Mouse (Mus musculus) heart, postnatal 25 days (tissue): Measurements from ENCODE around the gene Tctn3. TPM values are rescaled to one million over a fixed set of nuclear protein-coding genes. Genes with fewer than 3 reads are reported as not detected.
"Not testable (repeated sequence)": the region's sequence is repeated elsewhere in the genome, so short reads cannot be mapped to it uniquely, and the experiment has no call there.

Experiments used
- DNase-seq: peaks from one replicate; pipeline ENCODE4 v3.0.0; 2022; ENCODE audit warnings: low spot score
- intact Hi-C: fragments of 180-260 bp; cut with DNase I; formaldehyde crosslinking; loops from one replicate; pipeline ENCODE4 v1.15.1; 2025
- total RNA-seq, 2 experiments: library from RNA; stranded (reverse); gene quantifications; 2 replicates each; pipeline ENCODE4 v1.2.3; 2021

The Tctn3 gene
- total RNA-seq, 2 experiments from 2014 or later, result 6.3 to 8.9 TPM

DNA sequence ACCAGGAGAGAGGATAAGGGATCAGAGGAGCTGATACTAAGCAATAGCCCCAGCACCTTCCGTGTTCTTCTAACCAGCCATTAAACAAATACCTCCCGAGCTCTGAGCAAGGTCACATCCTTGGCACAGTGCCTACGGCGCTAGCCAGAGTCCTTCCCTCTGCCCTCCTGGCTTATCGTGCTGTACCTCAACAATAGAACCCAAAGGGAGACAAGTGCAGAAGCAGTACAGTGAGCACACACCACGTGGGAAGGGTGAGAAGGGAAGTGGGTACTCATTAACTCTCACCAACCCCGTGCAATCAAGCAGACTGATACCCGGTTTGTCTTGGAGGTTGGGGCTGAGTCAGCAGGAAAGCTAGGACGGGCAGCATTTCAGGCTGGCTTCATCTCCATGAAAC lies 41.3 kb downstream of the Tctn3 start:
- DNase-seq, result no peak
- intact Hi-C loops, result no loop called here

DNA sequence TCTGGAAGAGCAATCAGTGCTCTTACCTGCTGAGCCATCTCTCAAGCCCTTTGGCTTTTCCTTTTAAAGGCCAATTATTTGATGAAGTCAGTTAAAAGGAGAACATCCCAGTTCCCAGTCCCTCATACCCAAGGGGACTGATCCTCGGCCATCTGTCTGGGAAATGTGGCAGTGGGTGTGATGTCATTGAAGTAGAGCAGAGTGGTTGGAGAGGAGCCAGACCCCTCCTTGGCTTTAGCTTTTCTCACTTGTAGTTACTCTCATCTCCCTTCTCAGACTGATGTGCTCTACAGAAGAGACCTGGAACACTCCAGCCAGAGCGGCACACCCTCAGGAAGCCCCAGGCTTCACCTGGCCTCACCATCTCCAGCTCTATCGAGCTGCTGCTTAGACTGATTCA lies 44.4 kb downstream of the Tctn3 start:
- DNase-seq, result no peak
- intact Hi-C loops, result no loop called here

DNA sequence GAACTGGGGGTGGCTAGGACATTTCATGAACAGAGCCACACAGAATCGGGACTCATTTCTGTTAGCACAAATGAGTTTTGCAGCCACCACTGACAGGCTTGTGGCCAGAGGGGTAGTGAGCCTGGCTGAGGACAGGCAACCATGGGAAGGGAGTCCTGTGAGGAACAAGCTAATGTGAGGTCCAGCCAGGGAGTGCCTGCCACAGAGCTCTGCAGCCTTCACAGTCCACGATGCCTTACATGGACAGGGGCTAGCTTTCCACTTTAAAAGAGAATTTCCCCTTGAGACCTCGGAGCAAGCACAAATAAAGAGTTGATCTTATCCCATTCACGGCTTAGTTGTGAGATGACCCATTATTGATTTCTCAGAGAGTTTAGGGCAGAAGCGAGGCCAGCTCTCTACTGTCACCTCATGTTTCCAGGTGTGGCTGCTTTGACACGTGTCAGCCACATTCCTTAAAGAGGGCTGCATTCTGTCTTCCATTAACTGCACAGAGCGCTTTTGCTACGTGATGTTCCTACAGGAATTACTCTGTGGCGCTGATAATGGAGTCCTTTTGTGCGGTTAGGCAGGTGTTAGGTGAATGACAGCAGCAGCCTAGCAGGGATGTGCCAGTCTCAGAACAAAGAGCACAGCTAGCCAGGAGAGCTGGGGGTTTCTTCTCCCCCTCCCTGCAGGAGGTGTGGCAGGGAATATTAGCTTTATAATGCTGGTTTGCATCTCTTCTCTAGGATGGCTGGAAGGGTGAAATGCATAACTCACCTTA lies 48.0 kb downstream of the Tctn3 start:
- intact Hi-C loops, result no loop called here

DNA sequence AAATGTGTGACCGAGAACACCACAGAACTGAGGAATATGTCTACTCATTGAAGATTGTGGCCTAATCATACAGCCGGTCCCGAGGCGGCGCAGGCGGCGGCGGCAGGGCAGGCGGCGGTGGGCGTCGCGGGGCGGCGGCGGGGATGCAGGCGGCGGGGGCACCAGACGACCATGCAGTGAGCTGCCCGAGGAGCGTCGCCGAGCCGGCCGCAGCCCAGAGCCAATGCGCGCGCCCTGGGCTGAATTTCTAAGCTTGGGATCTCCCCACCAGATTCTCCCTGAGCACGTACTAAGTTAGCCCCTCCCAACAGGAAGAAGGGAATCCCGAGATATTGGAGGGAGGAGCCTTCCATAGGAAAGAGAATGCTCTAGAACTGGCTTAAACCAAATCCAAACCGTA lies 50.5 kb downstream of the Tctn3 start:
- intact Hi-C loops, DNase-seq: not testable (repeated sequence)

More for the DNA sequence above, 48.0 kb downstream of the Tctn3 start:
- no peak for DNase-seq

DNA sequence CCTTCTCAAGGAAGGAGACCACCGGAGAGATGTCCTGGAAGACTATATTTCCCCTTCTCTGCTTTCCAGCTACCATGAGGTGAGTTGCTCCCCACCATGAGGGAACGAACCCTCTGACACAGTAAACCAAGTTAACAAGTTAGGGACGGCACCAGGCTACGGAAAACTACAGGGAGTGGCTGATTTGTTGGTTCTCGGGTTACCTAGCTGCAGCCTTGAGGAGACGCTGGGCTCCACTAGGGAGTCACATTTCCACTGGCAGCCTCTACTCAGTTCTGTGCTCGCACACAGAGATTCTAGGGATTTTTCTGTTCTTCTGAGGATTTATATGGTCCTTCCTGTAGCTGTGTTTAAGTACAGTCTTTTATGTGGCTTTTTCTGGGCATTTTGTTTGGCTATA lies 56.0 kb downstream of the Tctn3 start:
- no peak for DNase-seq
- intact Hi-C loops, result no loop called here

DNA sequence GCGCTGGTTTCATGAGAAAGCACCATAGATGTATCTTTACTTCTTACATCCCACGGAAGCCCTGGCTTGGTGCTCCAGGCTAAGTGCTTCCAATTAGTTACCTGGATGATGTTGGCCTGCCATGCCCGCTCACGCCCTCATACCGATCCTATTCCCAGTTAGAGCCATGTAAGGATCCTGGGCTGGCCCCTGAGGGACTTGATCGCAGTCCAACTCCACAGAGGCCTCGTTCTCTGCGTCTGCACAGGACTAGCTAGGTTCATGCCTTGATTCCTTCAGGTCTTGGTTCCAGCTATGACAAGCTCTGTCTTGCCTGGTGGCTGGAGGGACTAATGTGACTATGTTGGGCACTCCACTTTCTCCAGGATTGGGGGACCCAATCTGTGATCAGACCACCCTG lies 56.9 kb downstream of the Tctn3 start:
- DNase-seq, result no peak
- intact Hi-C loops, result no loop called here

DNA sequence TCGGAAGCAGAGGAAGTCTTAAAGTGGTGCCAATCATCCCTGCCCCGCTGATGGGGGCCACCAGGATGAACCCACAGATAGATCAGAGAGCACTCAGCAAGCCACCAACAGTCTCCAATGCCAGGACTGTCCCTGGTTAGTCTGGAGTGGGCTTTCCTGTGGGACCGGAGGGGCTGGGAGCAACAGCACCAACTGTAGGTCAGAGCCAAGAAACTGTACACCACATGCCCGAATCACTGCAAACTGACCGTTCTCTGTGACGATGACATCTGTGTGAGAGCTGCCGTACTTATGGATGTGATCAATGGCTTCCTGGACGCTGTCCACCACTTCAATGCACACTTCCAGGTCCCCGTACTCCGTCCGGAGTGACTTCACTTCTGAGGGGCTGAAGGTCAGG lies 57.7 kb downstream of the Tctn3 start:
- intact Hi-C loops, result no loop called here
- DNase-seq, result no peak

DNA sequence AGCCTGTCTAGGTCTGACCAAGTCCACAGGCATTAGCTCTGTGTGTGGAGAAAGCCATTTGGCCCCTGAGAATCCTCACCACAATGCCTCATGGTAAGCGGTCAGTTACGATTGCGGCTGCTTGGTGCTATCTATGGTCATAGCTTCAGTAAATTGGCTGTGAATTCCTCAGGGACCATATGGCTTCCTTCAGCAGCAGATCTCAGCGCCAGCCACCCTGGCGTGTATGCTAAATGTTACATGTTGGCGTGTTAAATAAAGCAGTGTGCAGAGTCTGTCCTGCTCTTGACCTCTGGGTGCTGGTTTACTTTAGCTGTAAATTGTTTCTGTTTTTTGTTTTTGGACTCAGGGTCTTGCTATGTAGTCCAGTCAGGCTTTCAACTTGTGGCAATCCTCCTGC lies 58.2 kb downstream of the Tctn3 start:
- no peak for DNase-seq
- intact Hi-C loops, result no loop called here

DNA sequence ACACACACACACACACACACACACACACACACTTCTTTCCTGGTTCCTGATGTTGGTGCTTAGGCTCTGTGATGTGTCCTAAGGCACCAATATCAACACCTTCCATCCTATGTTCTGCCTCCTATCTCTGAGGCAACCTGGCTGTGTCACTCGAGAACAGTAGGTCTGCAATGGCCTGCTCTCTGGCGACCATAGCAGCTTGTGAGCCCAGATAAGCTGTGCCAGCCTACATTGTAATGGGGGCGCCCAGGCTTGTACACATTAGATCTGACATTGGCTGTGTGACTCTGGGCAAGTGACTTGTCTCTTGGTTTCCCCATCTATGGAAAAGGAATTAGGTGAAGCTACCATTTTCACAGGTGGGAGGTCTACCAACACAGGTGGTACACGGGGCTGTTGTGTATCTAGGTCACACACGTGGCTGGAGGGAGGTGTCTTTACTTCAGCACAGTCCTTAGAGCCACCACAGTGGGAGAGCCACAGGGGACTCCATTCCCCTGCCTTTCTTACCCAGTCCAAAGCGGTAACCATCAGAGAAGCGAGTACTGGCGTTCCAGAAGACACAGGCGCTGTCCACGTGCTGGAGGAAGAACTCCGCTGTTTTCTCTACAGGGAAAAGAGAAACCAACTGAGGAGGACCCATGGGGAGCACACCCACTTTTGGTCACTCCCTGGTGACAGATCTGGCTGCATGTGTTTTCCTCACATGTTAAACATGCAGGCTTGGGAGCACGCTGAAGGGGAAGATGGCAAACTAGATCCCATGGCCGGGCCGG lies 58.8 kb downstream of the Tctn3 start:
- no peak for DNase-seq
- intact Hi-C loops, result no loop called here

DNA sequence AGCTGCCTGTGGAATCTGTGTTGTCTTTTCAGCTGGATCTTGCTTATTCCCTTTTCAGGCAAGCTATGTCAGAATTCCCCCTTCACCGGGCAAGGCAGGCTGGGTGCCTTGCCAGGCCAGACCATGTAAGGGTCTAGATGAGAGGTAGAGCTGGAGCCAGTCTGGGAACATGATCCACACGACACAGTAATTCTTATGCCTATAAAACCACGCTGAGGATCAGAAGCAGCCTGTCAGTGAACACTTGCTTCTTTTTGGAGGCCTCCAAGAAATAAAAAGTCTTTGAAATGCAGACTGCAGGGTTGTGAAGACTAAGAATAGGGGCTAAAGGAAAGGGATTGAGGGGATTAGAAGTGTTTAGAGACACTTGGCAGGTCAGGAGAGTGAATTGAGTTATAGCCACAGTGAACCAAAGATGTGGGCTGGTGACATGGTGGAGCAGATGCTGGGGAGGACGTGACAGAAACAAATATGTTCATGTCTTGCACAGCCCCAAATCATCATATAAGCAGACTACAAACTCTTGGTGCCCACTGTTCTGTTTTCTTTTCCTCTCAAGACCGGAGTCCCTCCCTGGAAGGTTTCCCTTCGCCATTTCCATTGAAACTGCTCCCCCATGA lies 62.4 kb downstream of the Tctn3 start:
- no peak for DNase-seq
- intact Hi-C loops, result no loop called here

DNA sequence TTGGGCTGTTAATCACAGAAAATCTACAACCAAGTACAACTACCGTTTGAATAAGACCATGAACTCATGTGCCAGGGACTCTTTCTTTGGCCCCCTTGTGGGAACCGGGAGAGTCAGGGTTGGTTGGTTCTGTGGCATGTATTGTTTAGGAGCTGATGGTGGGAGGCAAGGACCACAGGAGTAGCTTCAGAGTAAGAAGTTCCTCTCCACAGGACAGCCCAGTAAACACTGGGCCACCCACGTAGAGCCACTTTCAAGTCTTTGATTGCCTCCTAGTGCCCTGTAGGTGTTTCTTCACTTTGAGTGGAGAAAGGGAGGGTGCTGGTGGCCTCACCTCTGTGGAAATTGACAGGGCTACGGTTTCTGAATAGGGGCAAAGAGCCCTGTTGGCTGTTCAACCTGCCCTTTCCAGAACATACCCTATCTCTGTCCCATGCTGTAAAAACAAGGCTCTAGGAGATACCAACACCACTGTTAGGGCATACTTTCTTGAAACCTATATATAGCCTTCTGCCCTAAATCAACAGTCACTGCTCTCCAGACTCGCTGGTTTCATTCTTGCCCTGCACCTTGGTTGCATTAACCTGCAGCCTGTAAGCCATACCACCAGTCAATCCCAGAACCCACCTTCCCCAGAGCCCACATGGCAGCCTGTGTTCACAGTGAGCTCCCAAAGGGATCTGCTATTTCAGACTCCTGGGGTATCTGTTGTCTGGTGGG lies 63.1 kb downstream of the Tctn3 start:
- intact Hi-C loops, result no loop called here
- DNase-seq, result no peak

DNA sequence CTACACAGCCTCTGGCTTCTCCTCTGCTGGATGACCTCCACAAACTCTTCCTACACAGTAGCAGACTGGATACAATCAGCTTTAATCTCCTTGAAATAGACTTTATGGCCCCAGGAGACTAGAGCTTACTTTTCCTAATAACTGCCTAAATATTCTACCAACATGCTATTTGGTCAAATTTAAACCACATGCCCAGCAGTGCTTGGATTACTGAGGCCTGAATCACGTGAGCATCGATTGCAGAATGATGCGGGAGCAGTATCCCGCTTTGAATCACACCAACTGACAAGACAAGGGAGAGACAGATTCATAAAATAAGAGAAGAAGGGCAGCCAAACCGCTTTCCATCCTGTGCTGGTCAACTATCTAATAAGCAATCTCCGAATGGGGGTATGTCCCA lies 63.6 kb downstream of the Tctn3 start:
- intact Hi-C loops, result no loop called here
- DNase-seq, result no peak

Other genes starting within 250 kb of the Tctn3 start
- gene Sorbs1, start 98.5 kb downstream of the Tctn3 start, total RNA-seq, result 100 to 1,000 TPM; 604 to 684 TPM
- gene Aldh18a1, start 23.8 kb downstream of the Tctn3 start, total RNA-seq, result 1 to 10 TPM; 7.0 to 7.3 TPM
- gene Entpd1, start 133 bp upstream of the Tctn3 start, total RNA-seq, result 10 to 100 TPM; 29.9 to 30.3 TPM
- gene Cc2d2b, start 136.5 kb upstream of the Tctn3 start, total RNA-seq, result not detected
- 1 to 10 TPM; 5.2 to 5.3 TPM for gene Ccnj, start 219.0 kb upstream of the Tctn3 start, total RNA-seq